Mouse (Mus musculus): Measurements from ENCODE around the gene Madcam1. TPM values are rescaled to one million over a fixed set of nuclear protein-coding genes. Genes with fewer than 3 reads are reported as not detected.
A peak's percentile ranks its signal among the peaks of the same experiment; 100 is the strongest.
"Not testable (repeated sequence)": the region's sequence is repeated elsewhere in the genome, so short reads cannot be mapped to it uniquely, and the experiment has no call there.

The Madcam1 gene
- polyA plus RNA-seq, 1 experiment = not detected

- Histone ChIP-seq H3K27ac (ENCODE audit: insufficient read depth, low read length) (peak overlapping the region; percentile 67), H3K27me3 (ENCODE audit: control insufficient read depth, insufficient read depth, low read length) (no peaks in the 10 kb centered on the region), H3K4me1 (ENCODE audit: control insufficient read depth, insufficient read depth, low read length) (peaks cover 49% of the 10 kb centered on the region), H3K4me3 (replicated peaks; ENCODE audit: insufficient read depth, low read depth, low read length) (no peak overlapping the region)
- peak; percentile 81 to 88 for DNase-seq
- TF ChIP-seq POLR2A (IDR thresholded peaks at IDR 0.05; ENCODE audit: borderline replicate concordance, insufficient read depth, low read length) (no peak), CTCF (IDR thresholded peaks at IDR 0.05; ENCODE audit: borderline replicate concordance, insufficient read depth, low read depth, low read length) (peak; percentile 86)
- 9% methylated on average over 13 of the region's 13 CpGs for WGBS
These were observed 31.1 kb downstream of the Madcam1 start for GRCm38 (mm10) chr10:79695231-79696128.

GRCm38 (mm10) chr10:79696129-79696651, 31.8 kb downstream of the Madcam1 start:
- DNase-seq = no peak
- H3K27ac ChIP-seq (ENCODE audit: insufficient read depth, low read length) = peak overlapping the region; percentile 67
- no peaks in the 10 kb centered on the region for H3K27me3 ChIP-seq (ENCODE audit: control insufficient read depth, insufficient read depth, low read length)
- 33% methylated on average over 9 of the region's 9 CpGs for WGBS
- H3K4me3 ChIP-seq (replicated peaks; ENCODE audit: insufficient read depth, low read depth, low read length) = no peak overlapping the region
- peaks cover 49% of the 10 kb centered on the region for H3K4me1 ChIP-seq (ENCODE audit: control insufficient read depth, insufficient read depth, low read length)
- no peak for TF ChIP-seq POLR2A (IDR thresholded peaks at IDR 0.05; ENCODE audit: borderline replicate concordance, insufficient read depth, low read length)
- no peak for TF ChIP-seq CTCF (IDR thresholded peaks at IDR 0.05; ENCODE audit: borderline replicate concordance, insufficient read depth, low read depth, low read length)

DNA sequence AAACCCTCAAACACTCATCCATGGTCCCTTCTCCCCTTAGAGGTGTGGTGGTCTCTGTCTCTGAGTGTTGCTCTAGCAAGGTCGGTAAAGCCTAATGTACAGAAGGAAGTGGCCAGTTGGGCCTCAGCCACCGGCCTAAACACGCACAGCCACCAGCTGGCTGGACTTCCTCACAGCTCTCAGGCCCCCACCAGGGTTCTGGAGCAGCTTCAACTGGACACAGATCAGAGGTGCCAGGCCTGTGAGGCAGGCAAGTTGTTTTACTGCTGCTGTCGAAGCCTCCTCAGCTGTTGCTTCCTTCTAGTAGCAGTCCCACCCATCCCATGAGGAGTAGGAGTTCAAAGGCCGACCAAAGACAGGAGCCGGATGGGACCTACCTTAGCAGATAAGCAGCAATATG, 33.6 kb downstream of the Madcam1 start:
- DNase-seq = peak; percentile 90 to 93
- TF ChIP-seq POLR2A (IDR thresholded peaks at IDR 0.05; ENCODE audit: borderline replicate concordance, insufficient read depth, low read length) (no peak), CTCF (IDR thresholded peaks at IDR 0.05; ENCODE audit: borderline replicate concordance, insufficient read depth, low read depth, low read length) (no peak)
- no peaks in the 10 kb centered on the region for H3K27me3 ChIP-seq (ENCODE audit: control insufficient read depth, insufficient read depth, low read length)
- 0 out of 2 replicates have a peak overlapping the region, but pooled peaks have one; percentile 31 for H3K27ac ChIP-seq (ENCODE audit: insufficient read depth, low read length)
- WGBS = 6% methylated on average over 6 of the region's 6 CpGs
- H3K4me3 ChIP-seq (replicated peaks; ENCODE audit: insufficient read depth, low read depth, low read length) = no peak overlapping the region
- H3K4me1 ChIP-seq (ENCODE audit: control insufficient read depth, insufficient read depth, low read length) = peaks cover 49% of the 10 kb centered on the region

DNA sequence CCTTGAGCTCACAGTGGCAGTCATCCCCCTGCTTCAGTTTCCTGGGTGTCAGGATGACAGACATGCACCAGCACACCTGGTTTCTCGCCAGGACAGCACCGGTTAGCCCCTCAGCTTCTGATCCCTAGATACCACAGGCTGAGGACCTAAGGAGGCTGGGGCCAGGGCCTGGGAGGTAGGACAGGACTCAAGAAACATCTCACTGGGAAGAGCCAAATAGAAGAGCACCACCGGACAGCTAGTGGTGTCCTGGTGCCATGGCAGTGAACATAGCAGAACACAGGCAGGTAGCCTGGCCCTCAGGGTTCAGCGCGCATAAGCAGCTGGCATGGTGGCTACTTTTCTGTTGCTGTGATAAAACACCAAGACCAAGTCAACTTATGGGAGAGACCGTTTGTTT, 34.1 kb downstream of the Madcam1 start:
- WGBS = 54% methylated on average over 6 of the region's 6 CpGs
- Histone ChIP-seq H3K4me3 (replicated peaks; ENCODE audit: insufficient read depth, low read depth, low read length) (no peak overlapping the region), H3K4me1 (ENCODE audit: control insufficient read depth, insufficient read depth, low read length) (peaks cover 49% of the 10 kb centered on the region), H3K27ac (ENCODE audit: insufficient read depth, low read length) (peak overlapping the region; percentile 31; the same call in 1 of the 2 replicates), H3K27me3 (ENCODE audit: control insufficient read depth, insufficient read depth, low read length) (no peaks in the 10 kb centered on the region)
- TF ChIP-seq POLR2A (IDR thresholded peaks at IDR 0.05; ENCODE audit: borderline replicate concordance, insufficient read depth, low read length) (no peak), CTCF (IDR thresholded peaks at IDR 0.05; ENCODE audit: borderline replicate concordance, insufficient read depth, low read depth, low read length) (no peak)
- no peak for DNase-seq

DNA sequence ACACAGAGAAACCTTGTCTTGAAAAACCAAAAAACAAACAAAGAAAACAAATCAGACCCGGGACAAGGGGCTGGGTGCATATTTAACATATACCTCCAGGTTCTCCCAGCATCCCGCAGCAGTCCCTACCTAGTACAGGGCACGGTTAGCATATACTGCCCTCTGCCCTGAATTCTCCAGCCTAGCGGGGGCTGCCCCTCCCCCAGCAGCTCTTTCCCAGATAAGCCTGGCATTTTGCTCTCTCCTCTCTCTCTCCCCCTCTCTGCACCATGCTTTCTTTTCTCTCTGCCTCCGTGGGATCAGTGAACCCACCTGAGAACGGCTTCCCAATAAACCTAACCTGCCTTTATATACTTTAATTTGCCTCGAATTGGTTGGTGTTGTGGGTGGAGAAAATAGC, 36.3 kb downstream of the Madcam1 start:
- TF ChIP-seq POLR2A (IDR thresholded peaks at IDR 0.05; ENCODE audit: borderline replicate concordance, insufficient read depth, low read length) (no peak), CTCF (IDR thresholded peaks at IDR 0.05; ENCODE audit: borderline replicate concordance, insufficient read depth, low read depth, low read length) (no peak)
- Histone ChIP-seq H3K4me3 (replicated peaks; ENCODE audit: insufficient read depth, low read depth, low read length) (no peak overlapping the region), H3K27me3 (ENCODE audit: control insufficient read depth, insufficient read depth, low read length) (no peaks in the 10 kb centered on the region), H3K4me1 (ENCODE audit: control insufficient read depth, insufficient read depth, low read length) (peaks cover 31% of the 10 kb centered on the region), H3K27ac (ENCODE audit: insufficient read depth, low read length) (no peak overlapping the region)
- 72% methylated on average over 7 of the region's 7 CpGs for WGBS
- no peak for DNase-seq

DNA sequence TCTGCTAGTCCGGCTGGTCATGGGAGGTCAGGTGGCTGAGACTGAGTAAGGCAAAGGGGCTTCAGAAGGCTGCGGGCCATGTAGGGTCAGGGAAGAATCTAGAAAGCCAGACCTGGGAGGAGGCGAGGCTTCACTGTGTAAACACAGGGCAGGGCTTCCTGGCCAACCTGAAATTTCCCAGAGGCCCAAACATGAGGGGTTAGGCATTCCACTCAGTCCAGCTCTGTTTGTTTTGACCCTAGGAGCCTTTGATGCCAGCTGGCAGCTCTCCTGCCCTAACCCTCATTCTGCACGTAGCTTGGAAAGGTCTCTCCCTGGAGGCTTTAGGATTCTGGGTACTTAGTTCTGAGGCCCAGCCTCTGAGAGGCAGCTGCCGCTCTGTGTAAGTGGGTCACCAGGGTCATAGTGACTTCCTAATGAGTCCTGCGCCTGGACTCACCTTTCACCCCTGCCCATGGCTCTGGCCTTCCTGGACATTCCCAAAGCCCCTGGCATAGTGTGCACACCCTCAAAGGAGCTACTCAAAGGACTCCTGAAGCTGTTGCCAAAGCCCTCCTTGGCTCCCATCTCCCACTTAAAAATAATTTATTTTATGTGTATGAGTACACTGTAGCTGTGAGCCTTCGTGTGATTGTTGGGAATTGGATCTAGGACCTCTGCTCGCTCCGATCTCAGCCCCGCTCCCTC, 37.2 kb downstream of the Madcam1 start:
- WGBS = 81% methylated on average over 10 of the region's 10 CpGs
- Histone ChIP-seq H3K27ac (ENCODE audit: insufficient read depth, low read length) (no peak overlapping the region), H3K4me1 (ENCODE audit: control insufficient read depth, insufficient read depth, low read length) (peaks cover 31% of the 10 kb centered on the region), H3K27me3 (ENCODE audit: control insufficient read depth, insufficient read depth, low read length) (no peaks in the 10 kb centered on the region), H3K4me3 (replicated peaks; ENCODE audit: insufficient read depth, low read depth, low read length) (no peak overlapping the region)
- DNase-seq = no peak
- no peak for TF ChIP-seq POLR2A (IDR thresholded peaks at IDR 0.05; ENCODE audit: borderline replicate concordance, insufficient read depth, low read length)
- TF ChIP-seq CTCF (IDR thresholded peaks at IDR 0.05; ENCODE audit: borderline replicate concordance, insufficient read depth, low read depth, low read length) = no peak

DNA sequence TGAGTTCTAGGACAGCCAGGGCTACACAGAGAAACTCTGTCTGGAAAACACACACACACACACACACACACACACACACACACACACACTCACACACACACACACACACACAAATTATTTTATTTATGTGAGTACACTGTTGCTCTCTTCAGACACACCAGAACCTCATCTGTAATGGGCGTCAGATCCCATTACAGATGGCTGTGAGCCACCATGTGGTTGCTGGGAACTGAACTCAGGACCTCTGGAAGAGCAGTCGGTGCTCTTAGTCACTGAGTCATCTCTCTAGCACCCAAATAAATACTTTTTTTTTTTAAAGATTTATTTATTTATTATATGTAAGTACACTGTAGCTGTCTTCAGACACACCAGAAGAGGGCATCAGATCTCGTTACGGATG, 38.6 kb downstream of the Madcam1 start:
- H3K27me3 ChIP-seq (ENCODE audit: control insufficient read depth, insufficient read depth, low read length); H3K4me3 ChIP-seq (replicated peaks; ENCODE audit: insufficient read depth, low read depth, low read length); H3K27ac ChIP-seq (ENCODE audit: insufficient read depth, low read length); DNase-seq: not testable (repeated sequence)
- 86% methylated on average over 4 of the region's 4 CpGs for WGBS
- peaks cover 32% of the 10 kb centered on the region for H3K4me1 ChIP-seq (ENCODE audit: control insufficient read depth, insufficient read depth, low read length)
